Mouse (Mus musculus) midbrain, embryonic 11.5 days (tissue): ENCODE results near the gene Slc6a18. TPM values are rescaled to one million over a fixed set of nuclear protein-coding genes. Genes with fewer than 3 reads are reported as not detected.
A peak's percentile ranks its signal among the peaks of the same experiment; 100 is the strongest.
"Not testable (repeated sequence)": the region's sequence is repeated elsewhere in the genome, so short reads cannot be mapped to it uniquely, and the experiment has no call there.

Experiments
- ATAC-seq: fragments of 200-750 bp; cut with Nextera tagmentation; 2 replicates; pipeline ENCODE4 v1.8.0; 2017; ENCODE audit warnings: moderate TSS enrichment, moderate library complexity; ENCODE audit not compliant: low FRiP score
- DNase-seq: peaks from one replicate; pipeline ENCODE4 v3.0.0; 2015; ENCODE audit warnings: low spot score; ENCODE audit errors: missing footprints
- H3K27ac ChIP-seq: fragments of 300-500 bp; sonication (generic); 2 replicates; pipeline ENCODE4 v1.5.1; 2014; ENCODE audit warnings: low read depth, low read length
- H3K27me3 ChIP-seq: fragments of 300-500 bp; sonication (generic); 2 replicates; pipeline ENCODE4 v1.6.1; 2014; ENCODE audit warnings: mild to moderate bottlenecking, low read length, moderate library complexity, mixed read lengths; ENCODE audit not compliant: control insufficient read depth, insufficient read depth
- H3K36me3 ChIP-seq: fragments of 300-500 bp; sonication (generic); 2 replicates; pipeline ENCODE4 v1.6.1; 2014; ENCODE audit warnings: mild to moderate bottlenecking, low read length, moderate library complexity, mixed read lengths; ENCODE audit not compliant: control insufficient read depth, insufficient read depth
- H3K4me1 ChIP-seq: fragments of 300-500 bp; sonication (generic); 2 replicates; pipeline ENCODE4 v1.6.1; 2014; ENCODE audit warnings: low read length; ENCODE audit not compliant: control insufficient read depth, insufficient read depth
- H3K4me2 ChIP-seq: fragments of 300-500 bp; sonication (generic); 2 replicates; pipeline ENCODE4 v1.6.1; 2014; ENCODE audit warnings: mild to moderate bottlenecking, moderate library complexity
- H3K4me3 ChIP-seq: fragments of 300-500 bp; sonication (generic); 2 replicates; pipeline ENCODE4 v1.5.1; 2014; ENCODE audit warnings: low read depth, low read length
- H3K9ac ChIP-seq: fragments of 300-500 bp; sonication (generic); 2 replicates; pipeline ENCODE4 v1.6.1; 2014; ENCODE audit warnings: low read length
- H3K9me3 ChIP-seq: fragments of 300-500 bp; sonication (generic); 2 replicates; pipeline ENCODE4 v1.6.1; 2016; ENCODE audit warnings: low read length; ENCODE audit not compliant: control insufficient read depth
- WGBS: fragments of 180-500 bp; shearing (Covaris S2); extraction: QIAGEN DNeasy Blood & Tissue Kit; methylation state at CpG from one replicate; pipeline ENCODE4 v1.1.7; 2014; 5-methylcytosine and 5-hydroxymethylcytosine counted together
- polyA plus RNA-seq: library from polyadenylated mRNA; unstranded; fragments of >200 nt; fragmentation: Nextera tagmentation; extraction: Ambion mirVana; gene quantifications from 2 replicates; pipeline ENCODE4 v1.2.1, GENCODE M21; 2014

Slc6a18 gene
- polyA plus RNA-seq, 1 experiment from 2014 or later = not detected

DNA sequence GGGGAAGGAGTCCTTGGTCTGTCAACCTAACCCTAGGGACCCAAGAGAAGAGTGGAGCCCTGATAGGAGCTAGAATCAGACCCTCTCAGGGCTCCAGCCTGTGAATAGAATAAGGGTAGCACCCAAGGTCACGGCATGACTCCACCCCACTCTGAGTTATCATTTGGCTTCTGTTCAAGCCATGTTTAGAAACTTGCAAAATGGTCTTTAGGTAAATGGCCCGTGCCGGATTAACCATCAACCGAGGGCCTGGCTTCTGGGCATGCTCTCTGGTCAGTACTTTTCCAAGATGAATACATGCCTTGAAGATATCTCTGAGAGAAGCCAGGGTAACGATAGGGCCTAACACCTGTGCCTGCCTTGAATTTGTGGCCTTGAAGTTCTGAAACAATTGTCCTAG lies 33.4 kb upstream of the Slc6a18 start:
- ATAC-seq (no peak), DNase-seq (peak; percentile 26)
- no peaks in the 10 kb centered on the region for H3K9me3 ChIP-seq
- H3K36me3 ChIP-seq = no peaks in the 10 kb centered on the region
- no peaks in the 10 kb centered on the region for H3K4me1 ChIP-seq
- no peak overlapping the region for H3K4me2 ChIP-seq
- WGBS = 92% methylated on average over 5 of the region's 5 CpGs
- no peak overlapping the region for H3K9ac ChIP-seq
- H3K4me3 ChIP-seq = no peak overlapping the region
- no peak overlapping the region for H3K27ac ChIP-seq
- H3K27me3 ChIP-seq = no peaks in the 10 kb centered on the region

DNA sequence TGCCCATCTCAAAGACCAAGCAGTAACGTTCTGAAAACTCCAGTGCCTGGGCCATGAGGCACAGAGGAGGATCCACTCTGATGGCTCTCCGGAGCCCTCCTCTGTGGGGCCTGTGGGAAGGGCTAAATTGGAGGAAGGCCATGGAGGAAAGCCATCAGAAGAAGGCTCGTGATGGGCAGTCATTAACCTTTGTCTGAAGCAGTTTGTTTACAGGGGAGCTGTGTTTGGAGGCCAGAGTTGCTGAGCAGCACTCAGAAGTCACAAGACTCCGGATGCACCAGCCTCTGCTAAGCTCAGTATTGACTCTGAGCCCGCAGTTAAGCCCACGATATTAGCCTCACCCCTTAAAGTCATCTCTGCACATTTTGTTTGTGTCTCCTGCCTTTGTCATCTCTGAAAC lies 31.7 kb upstream of the Slc6a18 start:
- Histone ChIP-seq H3K4me1 (no peaks in the 10 kb centered on the region), H3K27me3 (no peaks in the 10 kb centered on the region), H3K9me3 (no peaks in the 10 kb centered on the region), H3K9ac (no peak overlapping the region), H3K36me3 (no peaks in the 10 kb centered on the region), H3K27ac (no peak overlapping the region), H3K4me3 (no peak overlapping the region), H3K4me2 (no peak overlapping the region)
- peak; percentile 21 for DNase-seq
- WGBS = 82% methylated on average over 6 of the region's 6 CpGs
- ATAC-seq = no peak

GRCm38 (mm10) chr13:73704694-73705325 lies 27.0 kb upstream of the Slc6a18 start, which contains the start of gene Slc6a19:
Slc6a19 (minus strand) TSS chr13:73704865.
- H3K9ac ChIP-seq = no peak within 1 kb of the TSS
- no peak within 1 kb of the TSS for H3K27ac ChIP-seq
- DNase-seq = no peak
- 83% methylated on average over 7 of the region's 7 CpGs for WGBS
- no peaks in the 10 kb centered on the region for H3K27me3 ChIP-seq
- H3K36me3 ChIP-seq = no peaks in the 10 kb centered on the region
- no peak within 1 kb of the TSS for H3K4me3 ChIP-seq
- no peak within 1 kb of the TSS for H3K4me2 ChIP-seq
- ATAC-seq = no peak
- no peaks in the 10 kb centered on the region for H3K9me3 ChIP-seq
- no peaks in the 10 kb centered on the region for H3K4me1 ChIP-seq

DNA sequence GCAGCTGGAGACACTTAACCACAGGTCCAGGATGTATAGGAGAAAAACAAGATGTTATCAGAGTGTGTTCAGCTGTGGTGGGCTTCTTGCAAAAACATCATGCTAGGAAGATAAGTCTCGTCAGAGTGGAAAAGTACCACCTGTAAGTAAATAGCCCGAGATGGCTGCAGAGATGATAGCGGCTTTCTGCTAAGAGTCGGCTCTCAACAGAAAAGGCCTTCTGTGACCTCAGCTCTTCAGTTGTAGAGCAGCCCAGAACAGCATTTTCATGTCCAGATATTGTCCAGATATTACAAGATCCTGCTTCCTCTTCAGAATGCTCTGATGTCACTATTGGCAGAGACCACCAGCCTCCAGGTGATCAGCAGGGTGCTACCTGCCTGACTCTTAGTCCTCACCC lies 25.7 kb upstream of the Slc6a18 start:
- WGBS = 84% methylated on average over 4 of the region's 4 CpGs
- H3K9me3 ChIP-seq, DNase-seq, H3K4me3 ChIP-seq, H3K9ac ChIP-seq, H3K27me3 ChIP-seq, H3K4me1 ChIP-seq, H3K27ac ChIP-seq, H3K4me2 ChIP-seq, H3K36me3 ChIP-seq, ATAC-seq: not testable (repeated sequence)

- Histone ChIP-seq H3K9me3 (no peaks in the 10 kb centered on the region), H3K36me3 (no peaks in the 10 kb centered on the region), H3K27ac (no peak overlapping the region), H3K4me3 (no peak overlapping the region), H3K9ac (no peak overlapping the region), H3K4me2 (no peak overlapping the region), H3K27me3 (no peaks in the 10 kb centered on the region), H3K4me1 (no peaks in the 10 kb centered on the region)
- ATAC-seq (no peak), DNase-seq (no peak)
- WGBS = 92% methylated on average over 4 of the region's 4 CpGs
These were observed 25.0 kb upstream of the Slc6a18 start for GRCm38 (mm10) chr13:73702776-73703175.

GRCm38 (mm10) chr13:73701161-73701883 lies 23.5 kb upstream of the Slc6a18 start:
- Histone ChIP-seq H3K27me3 (no peaks in the 10 kb centered on the region), H3K4me2 (no peak overlapping the region), H3K4me1 (no peaks in the 10 kb centered on the region), H3K27ac (no peak overlapping the region), H3K36me3 (no peaks in the 10 kb centered on the region), H3K4me3 (no peak overlapping the region), H3K9ac (no peak overlapping the region), H3K9me3 (no peaks in the 10 kb centered on the region)
- ATAC-seq (no peak), DNase-seq (no peak)
- 80% methylated on average over 9 of the region's 9 CpGs for WGBS

DNA sequence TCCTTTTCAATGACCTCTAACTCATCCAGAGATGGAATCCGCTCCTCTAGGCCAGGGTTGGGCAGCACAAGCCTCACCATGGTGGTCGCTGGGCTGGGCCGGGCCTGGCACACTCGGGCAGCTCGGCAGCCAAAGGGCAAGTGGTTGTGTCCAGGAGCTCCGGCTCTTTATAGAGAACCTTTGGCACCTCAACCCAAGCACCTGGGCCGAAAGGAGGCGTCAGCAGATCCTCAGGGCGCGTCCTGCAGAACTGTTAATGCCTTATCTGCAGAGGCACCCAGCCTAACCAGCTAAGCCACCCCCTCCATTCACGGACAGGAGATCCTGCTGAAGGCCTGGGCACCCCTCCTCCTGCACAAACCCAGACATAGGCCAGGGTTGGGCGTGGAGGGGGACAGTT lies 22.7 kb upstream of the Slc6a18 start:
- Histone ChIP-seq H3K36me3 (no peaks in the 10 kb centered on the region), H3K4me2 (no peak overlapping the region), H3K9me3 (no peaks in the 10 kb centered on the region), H3K27ac (no peak overlapping the region), H3K9ac (no peak overlapping the region), H3K27me3 (no peaks in the 10 kb centered on the region), H3K4me3 (no peak overlapping the region), H3K4me1 (no peaks in the 10 kb centered on the region)
- DNase-seq = no peak
- ATAC-seq = no peak
- WGBS = 93% methylated on average over 12 of the region's 12 CpGs

GRCm38 (mm10) chr13:73699714-73700113 lies 21.9 kb upstream of the Slc6a18 start:
- ATAC-seq (no peak), DNase-seq (no peak)
- H3K4me1 ChIP-seq = no peaks in the 10 kb centered on the region
- H3K4me3 ChIP-seq = no peak overlapping the region
- H3K9ac ChIP-seq = no peak overlapping the region
- H3K27ac ChIP-seq = no peak overlapping the region
- H3K9me3 ChIP-seq = no peaks in the 10 kb centered on the region
- no peaks in the 10 kb centered on the region for H3K27me3 ChIP-seq
- H3K36me3 ChIP-seq = no peaks in the 10 kb centered on the region
- 91% methylated on average over 6 of the region's 6 CpGs for WGBS
- no peak overlapping the region for H3K4me2 ChIP-seq

GRCm38 (mm10) chr13:73696529-73696928 lies 18.7 kb upstream of the Slc6a18 start:
- no peaks in the 10 kb centered on the region for H3K27me3 ChIP-seq
- H3K36me3 ChIP-seq = no peaks in the 10 kb centered on the region
- no peak overlapping the region for H3K4me2 ChIP-seq
- H3K27ac ChIP-seq = no peak overlapping the region
- ATAC-seq (no peak), DNase-seq (no peak)
- WGBS = 93% methylated on average over 3 of the region's 3 CpGs
- H3K4me1 ChIP-seq = no peaks in the 10 kb centered on the region
- no peaks in the 10 kb centered on the region for H3K9me3 ChIP-seq
- no peak overlapping the region for H3K4me3 ChIP-seq
- no peak overlapping the region for H3K9ac ChIP-seq
